Comparison of ENCODE assay signal across 8 mouse cellular contexts in genomic region chr2:164073918-164074578, GRCm38 (mm10). TPM values are rescaled to one million over a fixed set of nuclear protein-coding genes. Genes with fewer than 3 reads are reported as not detected.
DNase-seq lines count a peak whose midpoint lies in the region; ATAC-seq lines count a peak whose summit lies in the region.

No protein-coding gene starts in this region.

- H3K4me1 ChIP-seq in intestine, embryonic 14.5 days (replicated peaks; ENCODE audit: control insufficient read depth, insufficient read depth, low read length), result peaks cover 21% of the 10 kb centered on the region

- H3K4me2 ChIP-seq in intestine, embryonic 14.5 days (ENCODE audit: low read length), result peak overlapping the region; percentile 95

- 0 out of 2 replicates have a peak overlapping the region, but pooled peaks have one; percentile 6 for H3K27ac ChIP-seq in intestine, embryonic 14.5 days (ENCODE audit: low read depth)

- peak overlapping the region; percentile 96 for H3K4me3 ChIP-seq in intestine, embryonic 14.5 days (ENCODE audit: low read depth, low read length)

- under 1% methylated on average over 48 of the region's 48 CpGs for WGBS in intestine, embryonic 14.5 days

- no peaks in the 10 kb centered on the region for H3K36me3 ChIP-seq in intestine, embryonic 14.5 days (ENCODE audit: control insufficient read depth, insufficient read depth, low read length)

- H3K9ac ChIP-seq in intestine, embryonic 14.5 days (ENCODE audit: low read length), result peak overlapping the region; percentile 60

- intact Hi-C loops in left cerebral cortex, postnatal 14 days (cut with DNase I), result loop anchor here (5.0 kb wide), 1 partner anchor 77 kb away; no protein-coding TSS in a partner anchor

- DNase-seq in adrenal gland, adult (ENCODE audit: inconsistent age in 2 of 2, low spot score in 1 of 2), result peak; percentile 98 to 99
- peak; percentile 99 for DNase-seq in embryo, embryonic 10.5 days (ENCODE audit: low spot score)
- DNase-seq in gastrocnemius, postnatal 25 days, result peak; percentile 96
- DNase-seq in intestine, embryonic 14.5 days (ENCODE audit: low spot score), result peak; percentile 98
- peak; percentile 98 to 99 for DNase-seq in left cerebral cortex, postnatal 14 days (ENCODE audit: low spot score in 2 of 2)
- peak; percentile 97 for DNase-seq in mesoderm, embryonic 11.5 days (ENCODE audit: low read depth, low spot score)
- DNase-seq in right cerebral cortex, postnatal 36 days (ENCODE audit: low spot score in 2 of 2), result peak; percentile 96 to 97
- peak; percentile 95 for DNase-seq in yolk sac, embryonic 10.5 days (ENCODE audit: low spot score)

- no peaks in the 10 kb centered on the region for H3K9me3 ChIP-seq in intestine, embryonic 14.5 days (ENCODE audit: control insufficient read depth, low read length)

- no peaks in the 10 kb centered on the region for H3K27me3 ChIP-seq in intestine, embryonic 14.5 days (replicated peaks; ENCODE audit: control insufficient read depth, insufficient read depth, low read length)

- peak; percentile 83 for ATAC-seq in intestine, embryonic 14.5 days (replicated peaks; ENCODE audit: low FRiP score, low TSS enrichment, low read depth)

RNA-seq across cellular contexts. Expression of gene Tomm34, which starts 3.1 kb away (rescaled TPM):
- total RNA-seq in gastrocnemius, postnatal 25 days (2021), result 10 to 100 TPM; 10.6 to 13.5 TPM
- polyA plus RNA-seq in intestine, embryonic 14.5 days (2014; fragmentation: Nextera tagmentation; extraction: Ambion mirVana), result 65.9 and 69.4 TPM in 2 replicates
- total RNA-seq in left cerebral cortex, postnatal 14 days (2021), result 10 to 100 TPM; 40.8 to 43.6 TPM

RNA-seq across cellular contexts. Expression of gene Stk4, which starts 3.9 kb away (rescaled TPM):
- 1 to 10 TPM; 7.7 to 8.8 TPM for total RNA-seq in gastrocnemius, postnatal 25 days (2021)
- 27.8 and 29.1 TPM in 2 replicates for polyA plus RNA-seq in intestine, embryonic 14.5 days (2014; fragmentation: Nextera tagmentation; extraction: Ambion mirVana)
- total RNA-seq in left cerebral cortex, postnatal 14 days (2021), result 10 to 100 TPM; 32.2 to 35.6 TPM

RNA-seq across cellular contexts. Expression of gene Pabpc1l, which starts 48.8 kb away (rescaled TPM):
- total RNA-seq in gastrocnemius, postnatal 25 days (2021), result 1 to 10 TPM in 1 of 2 experiments, not detected in 1; 1.5 TPM
- 0.73 and 1.5 TPM in 2 replicates for polyA plus RNA-seq in intestine, embryonic 14.5 days (2014; fragmentation: Nextera tagmentation; extraction: Ambion mirVana)
- total RNA-seq in left cerebral cortex, postnatal 14 days (2021), result 1 to 10 TPM in 1 of 2 experiments, under 1 TPM in 1; 0.72 to 1.0 TPM

Comparison
In these comparisons a context has a peak if more than half of its experiments do, and no peak if none do; other contexts are left out.
1. Peak in every context shown above with its lines: DNase-seq, ATAC-seq, H3K4me3 ChIP-seq and H3K27ac ChIP-seq.